Mouse (Mus musculus): Measurements from ENCODE around the gene Rin2.

GRCm38 (mm10) chr2:145691367-145692009 is 16.5 kb downstream of the Rin2 start:
- TF ChIP-seq POLR2AphosphoS2 (IDR thresholded peaks at IDR 0.05; ENCODE audit: insufficient read length, low read depth) (no peak), MYOG (IDR thresholded peaks at IDR 0.05; ENCODE audit: control insufficient read depth in 1 of 3, insufficient read depth in 1 of 3, insufficient read length in 2 of 3, low read depth in 2 of 3) (no peak), POLR2A (IDR thresholded peaks at IDR 0.05; ENCODE audit: insufficient read length, low read depth) (no peak), TCF12 (IDR thresholded peaks at IDR 0.05; ENCODE audit: insufficient read depth, poor library complexity, severe bottlenecking) (no peak), E2F4 (IDR thresholded peaks at IDR 0.05; ENCODE audit: insufficient read depth) (no peak), USF1 (IDR thresholded peaks at IDR 0.05; ENCODE audit: low read depth) (no peak), TCF3 (IDR thresholded peaks at IDR 0.05; ENCODE audit: insufficient read length, low read depth) (no peak)
